Comparison of ENCODE assay signal across 25 mouse cellular contexts in the genomic region with DNA sequence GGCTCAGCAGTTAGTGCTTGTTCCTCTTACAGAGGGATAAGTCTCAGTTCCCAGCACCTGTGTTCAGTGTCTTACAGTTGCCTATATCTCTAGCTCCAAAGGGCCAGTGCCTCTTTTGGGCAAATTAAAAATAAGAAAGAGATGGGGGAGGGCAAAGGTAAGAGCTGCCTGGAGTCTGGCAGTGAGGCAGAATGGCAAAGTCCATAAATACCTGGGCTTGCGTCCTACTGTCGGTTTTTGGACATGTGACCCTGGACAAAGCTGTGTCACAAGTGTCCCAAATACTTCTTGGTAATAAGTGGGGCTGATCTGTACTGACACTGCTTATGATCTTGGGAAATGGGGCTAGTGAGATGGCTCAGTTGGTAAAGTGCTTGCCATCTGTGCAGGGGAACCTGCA.
"Had no signal": no experiment of that assay in that cellular context is flagged by ENCODE, and none has a peak within 500 bp of the region (broad histone marks: within the 10 kb centered on the region; RNA-seq: fewer than 3 reads in every experiment).

No protein-coding gene starts in this region.

- H3K4me1 ChIP-seq: heart, embryonic 13.5 days; heart, embryonic 15.5 days; hindbrain, embryonic 10.5 days; hindbrain, embryonic 12.5 days; intestine, embryonic 15.5 days; limb, embryonic 10.5 days; limb, embryonic 12.5 days had no signal

- ATAC-seq: forebrain, embryonic 16.5 days; hindbrain, embryonic 16.5 days; inflammation-experienced regulatory T-cells, adult 6 months; intestine, embryonic 15.5 days; intestine, postnatal 0 days; liver, embryonic 12.5 days had no signal

- H3K27me3 ChIP-seq: heart, embryonic 15.5 days; hindbrain, embryonic 12.5 days; intestine, embryonic 15.5 days; limb, embryonic 12.5 days; liver, embryonic 12.5 days had no signal

- H3K9ac ChIP-seq: heart, embryonic 13.5 days; heart, embryonic 15.5 days; hindbrain, embryonic 12.5 days; hindbrain, embryonic 14.5 days; intestine, embryonic 15.5 days; limb, embryonic 12.5 days; liver, embryonic 12.5 days; liver, embryonic 14.5 days had no signal

- DNase-seq: gastrocnemius, adult 2 months; gastrocnemius, postnatal 10 days; gastrocnemius, postnatal 25 days; heart, postnatal 14 days; kidney, postnatal 14 days; kidney, postnatal 4 days; liver had no signal

- H3K4me2 ChIP-seq: heart, embryonic 11.5 days; heart, embryonic 13.5 days; heart, embryonic 15.5 days; hindbrain, embryonic 12.5 days; hindbrain, embryonic 14.5 days; intestine, embryonic 15.5 days; limb, embryonic 12.5 days; liver, embryonic 12.5 days had no signal

- H3K36me3 ChIP-seq: heart, embryonic 15.5 days; intestine, embryonic 15.5 days had no signal

- H3K9me3 ChIP-seq: heart, embryonic 13.5 days; heart, embryonic 15.5 days; hindbrain, embryonic 10.5 days; hindbrain, embryonic 12.5 days; intestine, embryonic 15.5 days; limb, embryonic 10.5 days; limb, embryonic 12.5 days; liver, embryonic 12.5 days had no signal

- H3K4me3 ChIP-seq: gastrocnemius, adult 2 months; heart, embryonic 13.5 days; heart, embryonic 15.5 days; hindbrain, embryonic 10.5 days; hindbrain, embryonic 12.5 days; intestine, embryonic 15.5 days; layer of hippocampus, adult 2 months; left cerebral cortex, adult 2 months; limb, embryonic 10.5 days; limb, embryonic 12.5 days; liver, embryonic 12.5 days had no signal

- H3K27ac ChIP-seq: gastrocnemius, adult 2 months; heart, embryonic 13.5 days; heart, embryonic 15.5 days; hindbrain, embryonic 10.5 days; hindbrain, embryonic 12.5 days; hindbrain, embryonic 14.5 days; intestine, embryonic 15.5 days; kidney, postnatal 0 days; layer of hippocampus, adult 2 months; left cerebral cortex, adult 2 months; limb, embryonic 10.5 days; limb, embryonic 12.5 days; liver, embryonic 12.5 days; liver, embryonic 14.5 days had no signal
